In the genomic region with DNA sequence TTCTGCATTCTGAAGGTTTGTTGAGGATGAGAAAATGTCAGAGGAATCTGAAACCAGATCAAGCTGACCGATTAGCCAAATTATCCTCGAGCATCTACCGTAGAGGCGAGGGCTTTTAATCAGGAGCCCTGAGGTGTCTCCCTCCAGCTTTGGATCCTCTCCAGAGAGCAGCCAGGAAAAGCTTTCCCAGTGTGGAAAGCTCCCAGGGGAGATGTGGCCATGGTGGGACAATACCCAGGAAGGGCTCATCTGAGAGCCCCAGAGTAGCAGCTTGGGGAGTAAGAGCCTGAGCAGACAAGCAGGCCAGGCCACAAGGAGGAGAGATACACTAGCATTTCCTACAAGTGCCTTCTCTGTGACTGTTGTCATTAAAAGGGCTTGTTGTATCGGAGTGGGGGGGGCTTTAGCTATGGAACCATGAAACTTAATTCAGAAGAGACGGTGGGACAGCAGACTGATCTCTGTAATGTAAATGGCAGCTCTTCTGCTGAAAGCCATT, we compare ENCODE assay signal across 10 mouse cellular contexts.
DNase-seq lines count a peak whose midpoint lies in the region; ATAC-seq and TF ChIP-seq lines count a peak whose summit lies in the region.
"Had no signal": no experiment of that assay in that cellular context is flagged by ENCODE, and none has a peak within 500 bp of the region (broad histone marks: within the 10 kb centered on the region; RNA-seq: fewer than 3 reads in every experiment).

No protein-coding gene starts in this region.

- H3K27ac ChIP-seq in embryonic facial prominence, embryonic 10.5 days (replicated peaks) = peak overlapping the region; percentile 87
- peak overlapping the region; percentile 57 to 67 for H3K27ac ChIP-seq in heart, embryonic 14.5 days (replicated peaks in 1 of 2; ENCODE audit: control insufficient read depth in 1 of 2, insufficient read depth in 1 of 2, low read depth in 2 of 2, low read length in 2 of 2)
- H3K27ac ChIP-seq in limb, embryonic 14.5 days (replicated peaks; ENCODE audit: low read depth, low read length) = peak overlapping the region; percentile 68; the same call in 1 of the 2 replicates

- H3K27me3 ChIP-seq in E14TG2a.4 (ENCODE audit: insufficient read depth, low read length) = no peaks in the 10 kb centered on the region
- no peaks in the 10 kb centered on the region for H3K27me3 ChIP-seq in embryonic facial prominence, embryonic 10.5 days (replicated peaks; ENCODE audit: low read depth, poor library complexity, severe bottlenecking)
- no peaks in the 10 kb centered on the region for H3K27me3 ChIP-seq in heart, embryonic 14.5 days (ENCODE audit: control insufficient read depth, insufficient read depth, low read length)
- no peaks in the 10 kb centered on the region for H3K27me3 ChIP-seq in limb, embryonic 14.5 days (ENCODE audit: control insufficient read depth, insufficient read depth, low read length)

- no peak for TF ChIP-seq CTCF in E14TG2a.4 (conservative IDR thresholded peaks at IDR 0.05; ENCODE audit: low read length)

- H3K4me2 ChIP-seq in heart, embryonic 14.5 days (ENCODE audit: low read length) = no peak overlapping the region
- H3K4me2 ChIP-seq in limb, embryonic 14.5 days (replicated peaks; ENCODE audit: low read depth, low read length, severe bottlenecking) = peak overlapping the region; percentile 29; the same call in 1 of the 2 replicates

- no peak for ATAC-seq in heart, embryonic 14.5 days (ENCODE audit: insufficient number of reproducible peaks, insufficient read depth, low FRiP score, low read depth)
- ATAC-seq in limb, embryonic 14.5 days (ENCODE audit: low FRiP score, low read depth) = no peak

- H3K9me3 ChIP-seq in E14TG2a.4 (ENCODE audit: low read length) = no peaks in the 10 kb centered on the region
- no peaks in the 10 kb centered on the region for H3K9me3 ChIP-seq in embryonic facial prominence, embryonic 10.5 days
- H3K9me3 ChIP-seq in heart, embryonic 14.5 days (ENCODE audit: control insufficient read depth, low read length) = no peaks in the 10 kb centered on the region
- no peaks in the 10 kb centered on the region for H3K9me3 ChIP-seq in limb, embryonic 14.5 days (ENCODE audit: control insufficient read depth, low read length)

- no peak for TF ChIP-seq POLR2A in limb, embryonic 14.5 days (IDR thresholded peaks at IDR 0.05; ENCODE audit: borderline replicate concordance, extremely low read depth, insufficient read depth, insufficient read length)

- WGBS in embryonic facial prominence, embryonic 10.5 days = 34% methylated on average over 6 of the region's 6 CpGs
- WGBS in heart, embryonic 14.5 days = 48% methylated on average over 6 of the region's 6 CpGs
- WGBS in limb, embryonic 14.5 days = 56% methylated on average over 6 of the region's 6 CpGs

- H3K36me3 ChIP-seq in E14TG2a.4 (ENCODE audit: insufficient read depth, low read length) = no peaks in the 10 kb centered on the region
- H3K36me3 ChIP-seq in embryonic facial prominence, embryonic 10.5 days (replicated peaks) = no peaks in the 10 kb centered on the region
- H3K36me3 ChIP-seq in heart, embryonic 14.5 days (ENCODE audit: control insufficient read depth, insufficient read depth, low read length) = no peaks in the 10 kb centered on the region
- no peaks in the 10 kb centered on the region for H3K36me3 ChIP-seq in limb, embryonic 14.5 days (ENCODE audit: control insufficient read depth, insufficient read depth, low read length)

- peak overlapping the region; percentile 32; the same call in 1 of the 2 replicates for H3K4me3 ChIP-seq in E14TG2a.4 (replicated peaks; ENCODE audit: low read length)
- H3K4me3 ChIP-seq in embryonic facial prominence, embryonic 10.5 days = no peak overlapping the region
- no peak overlapping the region for H3K4me3 ChIP-seq in heart, embryonic 14.5 days (ENCODE audit: control insufficient read depth in 1 of 2, insufficient read depth in 1 of 2, low read depth in 1 of 2, low read length in 2 of 2)
- no peak overlapping the region for H3K4me3 ChIP-seq in limb, embryonic 14.5 days (replicated peaks; ENCODE audit: low read length)
- H3K4me3 ChIP-seq: left cerebral cortex, adult 2 months had no signal

- peaks cover 15% of the 10 kb centered on the region for H3K4me1 ChIP-seq in E14TG2a.4 (replicated peaks; ENCODE audit: low read depth, low read length)
- peaks cover 37% of the 10 kb centered on the region for H3K4me1 ChIP-seq in embryonic facial prominence, embryonic 10.5 days
- peaks cover 19 to 26% of the 10 kb centered on the region in 2 experiments for H3K4me1 ChIP-seq in heart, embryonic 14.5 days (ENCODE audit: control insufficient read depth in 2 of 2, insufficient read depth in 2 of 2, low read length in 2 of 2)
- H3K4me1 ChIP-seq in limb, embryonic 14.5 days (ENCODE audit: control insufficient read depth, insufficient read depth, low read length) = peaks cover 22% of the 10 kb centered on the region

- DNase-seq in embryonic facial prominence, embryonic 10.5 days (ENCODE audit: low spot score) = peak; percentile 18
- no peak for DNase-seq in limb, embryonic 14.5 days (ENCODE audit: low spot score)
- no peak for DNase-seq in urinary bladder, postnatal 10 days (ENCODE audit: low spot score)
- DNase-seq in ovary, postnatal 10 days (ENCODE audit: low spot score) = no peak
- DNase-seq in left cerebral cortex, adult 8-10 months (ENCODE audit: low spot score in 2 of 2) = no peak
- no peak for DNase-seq in spleen, postnatal 4 days (ENCODE audit: low spot score in 2 of 2)
- DNase-seq: gastrocnemius, postnatal 10 days had no signal

- H3K9ac ChIP-seq in heart, embryonic 14.5 days (ENCODE audit: low read length) = no peak overlapping the region
- peak overlapping the region; percentile 22; the same call in 1 of the 2 replicates for H3K9ac ChIP-seq in limb, embryonic 14.5 days (ENCODE audit: low read depth, low read length, severe bottlenecking)
